Mouse (Mus musculus) myocyte (in vitro differentiated cells): ENCODE data around the gene Tinf2. TPM values are rescaled to one million over a fixed set of nuclear protein-coding genes. Genes with fewer than 3 reads are reported as not detected.

Experiments
- H3K27me3 ChIP-seq: one replicate; pipeline ENCODE4 v1.6.1; 2011; ENCODE audit not compliant: control insufficient read depth, insufficient read depth, insufficient read length
- H3K36me3 ChIP-seq: one replicate; pipeline ENCODE4 v1.6.1; 2011; ENCODE audit not compliant: control insufficient read depth, insufficient read depth
- H3K4me2 ChIP-seq: one replicate; pipeline ENCODE4 v1.6.1; 2011; ENCODE audit warnings: low read depth, control low read depth
- H3K4me3 ChIP-seq: one replicate; pipeline ENCODE4 v1.5.1; 2011; ENCODE audit warnings: mild to moderate bottlenecking, control low read depth, moderate library complexity
- H3K79me2 ChIP-seq: one replicate; pipeline ENCODE4 v1.6.1; 2011; ENCODE audit not compliant: control insufficient read depth, insufficient read depth
- H3ac ChIP-seq: one replicate; pipeline ENCODE4 v1.6.1; 2011; ENCODE audit not compliant: control insufficient read depth, insufficient read length
- CEBPB ChIP-seq: IDR thresholded peaks from 2 replicates; pipeline ENCODE4 v1.6.1; 2011; ENCODE audit warnings: mild to moderate bottlenecking, moderate library complexity; ENCODE audit not compliant: poor library complexity, insufficient read depth, severe bottlenecking
- E2F4 ChIP-seq: IDR thresholded peaks from one replicate; pipeline ENCODE4 v1.6.1; 2011; ENCODE audit warnings: mild to moderate bottlenecking, control low read depth, moderate library complexity; ENCODE audit not compliant: insufficient read depth
- MAX ChIP-seq: IDR thresholded peaks from one replicate; pipeline ENCODE4 v1.6.1; 2011; ENCODE audit warnings: low read depth, mild to moderate bottlenecking, control low read depth
- MYOD1 ChIP-seq, 3 experiments: IDR thresholded peaks; one replicate each; pipeline ENCODE4 v1.6.1; 2011; ENCODE audit warnings: control low read depth in 2 of 3, low read depth in 2 of 3, mild to moderate bottlenecking in 2 of 3, moderate library complexity in 1 of 3; ENCODE audit not compliant: insufficient read length in 2 of 3, control insufficient read depth in 1 of 3
- MYOG ChIP-seq, 3 experiments: IDR thresholded peaks; one replicate each; pipeline ENCODE4 v1.6.1; 2011; ENCODE audit warnings: control low read depth in 2 of 3, low read depth in 2 of 3, mild to moderate bottlenecking in 2 of 3; ENCODE audit not compliant: insufficient read length in 2 of 3, control insufficient read depth in 1 of 3, insufficient read depth in 1 of 3
- POLR2A ChIP-seq: IDR thresholded peaks from one replicate; pipeline ENCODE4 v1.6.1; 2011; ENCODE audit warnings: low read depth, mild to moderate bottlenecking, control low read depth, moderate library complexity; ENCODE audit not compliant: insufficient read length
- POLR2AphosphoS2 ChIP-seq: IDR thresholded peaks from one replicate; pipeline ENCODE4 v1.6.1; 2011; ENCODE audit warnings: low read depth, control low read depth; ENCODE audit not compliant: insufficient read length
- REST ChIP-seq: IDR thresholded peaks from one replicate; pipeline ENCODE4 v1.6.1; 2011; ENCODE audit warnings: mild to moderate bottlenecking, control low read depth, moderate library complexity; ENCODE audit not compliant: insufficient read depth, insufficient read length
- SRF ChIP-seq: IDR thresholded peaks from one replicate; pipeline ENCODE4 v1.6.1; 2011; ENCODE audit warnings: low read depth; ENCODE audit not compliant: control insufficient read depth, insufficient read length
- TCF12 ChIP-seq: IDR thresholded peaks from one replicate; pipeline ENCODE4 v1.6.1; 2011; ENCODE audit warnings: mild to moderate bottlenecking, control low read depth; ENCODE audit not compliant: poor library complexity, insufficient read depth, severe bottlenecking
- TCF3 ChIP-seq: IDR thresholded peaks from one replicate; pipeline ENCODE4 v1.6.1; 2011; ENCODE audit warnings: low read depth, control low read depth; ENCODE audit not compliant: insufficient read length
- USF1 ChIP-seq: IDR thresholded peaks from one replicate; pipeline ENCODE4 v1.6.1; 2011; ENCODE audit warnings: low read depth, mild to moderate bottlenecking, control low read depth, moderate library complexity
- polyA plus RNA-seq: library from polyadenylated mRNA; unstranded; fragments of >200 nt; fragmentation: generic; extraction: Trizol; gene quantifications from one replicate; pipeline ENCODE4 v1.2.1, GENCODE M21; 2012; ENCODE audit warnings: missing spikeins

Tinf2 gene
- polyA plus RNA-seq = 12.0 TPM

- H3K4me3 ChIP-seq = peak within 1 kb of the TSS; percentile 67
These were observed at the start of gene Tinf2 for GRCm38 (mm10) chr14:55681160-55682117. Gene Tinf2, minus strand, starts transcription at chr14:55681820.

DNA sequence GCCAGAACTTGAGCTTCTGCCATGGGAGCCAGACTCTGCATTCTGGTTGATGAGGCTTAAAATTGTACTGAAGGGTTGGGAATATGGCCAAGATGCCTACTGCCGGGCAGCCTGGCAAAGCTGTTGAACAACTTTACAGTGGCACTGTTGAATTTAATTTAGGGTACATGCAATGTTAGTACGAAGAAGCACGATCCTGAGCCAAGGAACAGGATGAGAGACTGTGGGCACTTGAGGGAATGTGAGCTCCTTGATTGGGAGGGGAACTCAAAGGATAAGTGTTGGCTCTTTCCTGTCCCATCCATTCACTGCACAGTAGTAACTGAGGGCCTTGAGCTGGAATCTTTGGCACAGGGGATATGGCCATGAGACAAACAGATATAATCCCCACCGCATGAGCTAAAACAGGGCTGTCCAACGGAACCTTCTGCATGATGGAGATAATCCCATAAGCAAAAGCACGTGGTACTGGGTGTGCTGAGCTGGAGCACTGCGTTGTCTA, 49.0 kb upstream of the Tinf2 start:
- Histone ChIP-seq H3K79me2 (no peaks in the 10 kb centered on the region), H3K36me3 (no peaks in the 10 kb centered on the region), H3K4me3 (no peak overlapping the region), H3K4me2 (peak overlapping the region; percentile 47), H3ac (no peak overlapping the region), H3K27me3 (no peaks in the 10 kb centered on the region)
- TF ChIP-seq CEBPB = no peak
- no peak for TF ChIP-seq TCF12
- TF ChIP-seq POLR2A = no peak
- TF ChIP-seq SRF = no peak
- TF ChIP-seq USF1 = no peak
- TF ChIP-seq MYOD1 (IDR thresholded peaks at IDR 0.05; ENCODE audit: control insufficient read depth in 1 of 3, insufficient read length in 2 of 3, low read depth in 2 of 3) = no peak
- no peak for TF ChIP-seq MYOG (IDR thresholded peaks at IDR 0.05; ENCODE audit: control insufficient read depth in 1 of 3, insufficient read depth in 1 of 3, insufficient read length in 2 of 3, low read depth in 2 of 3)
- no peak for TF ChIP-seq E2F4
- TF ChIP-seq TCF3 = no peak

More at GRCm38 (mm10) chr14:55681160-55682117, at the start of gene Tinf2:
- H3ac ChIP-seq = peak within 1 kb of the TSS; percentile 6
- H3K27me3 ChIP-seq = no peaks in the 10 kb centered on the region
- TF ChIP-seq TCF3 = no peak
- TF ChIP-seq USF1 = no peak
- no peak for TF ChIP-seq MAX
- peak; percentile 86 for TF ChIP-seq E2F4
- peak; percentile 72 for TF ChIP-seq POLR2AphosphoS2
- TF ChIP-seq CEBPB = no peak
- TF ChIP-seq MYOG (IDR thresholded peaks at IDR 0.05; ENCODE audit: control insufficient read depth in 1 of 3, insufficient read depth in 1 of 3, insufficient read length in 2 of 3, low read depth in 2 of 3) = peak in 1 of 3 experiments; percentile 42
- TF ChIP-seq MYOD1 (IDR thresholded peaks at IDR 0.05; ENCODE audit: control insufficient read depth in 1 of 3, insufficient read length in 2 of 3, low read depth in 2 of 3) = peak in 1 of 3 experiments; percentile 20
- peak; percentile 73 for TF ChIP-seq SRF
- no peak for TF ChIP-seq TCF12
- peak; percentile 31 for TF ChIP-seq POLR2A
- peaks cover 31% of the 10 kb centered on the region for H3K36me3 ChIP-seq
- peak within 1 kb of the TSS; percentile 95 for H3K4me2 ChIP-seq
- no peaks in the 10 kb centered on the region for H3K79me2 ChIP-seq

DNA sequence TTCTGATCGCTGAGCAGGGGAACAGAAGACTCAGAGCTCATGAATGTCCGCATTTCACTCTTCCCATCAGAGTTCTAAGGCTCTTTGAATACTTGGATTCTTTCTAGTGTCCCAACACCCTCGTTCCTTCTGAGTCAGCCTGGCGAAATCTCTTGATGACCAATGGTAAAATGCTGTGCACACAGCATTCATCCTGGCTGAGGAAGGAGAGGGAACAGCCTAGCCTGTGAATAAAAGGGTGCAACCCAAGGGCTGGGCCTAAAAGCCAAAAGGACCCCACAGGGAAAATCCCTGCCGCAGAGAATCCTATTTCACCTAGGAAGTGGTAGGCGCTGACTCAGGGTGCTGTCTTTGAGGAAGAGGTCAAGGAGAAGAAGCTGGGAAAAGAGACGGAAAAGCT, 48.5 kb upstream of the Tinf2 start:
- H3K36me3 ChIP-seq = no peaks in the 10 kb centered on the region
- H3K4me2 ChIP-seq = peak overlapping the region; percentile 47
- H3K4me3 ChIP-seq = no peak overlapping the region
- H3ac ChIP-seq = no peak overlapping the region
- H3K79me2 ChIP-seq = no peaks in the 10 kb centered on the region
- TF ChIP-seq POLR2A (no peak), MYOG (IDR thresholded peaks at IDR 0.05; ENCODE audit: control insufficient read depth in 1 of 3, insufficient read depth in 1 of 3, insufficient read length in 2 of 3, low read depth in 2 of 3) (no peak), MYOD1 (IDR thresholded peaks at IDR 0.05; ENCODE audit: control insufficient read depth in 1 of 3, insufficient read length in 2 of 3, low read depth in 2 of 3) (no peak)
- H3K27me3 ChIP-seq = no peaks in the 10 kb centered on the region

DNA sequence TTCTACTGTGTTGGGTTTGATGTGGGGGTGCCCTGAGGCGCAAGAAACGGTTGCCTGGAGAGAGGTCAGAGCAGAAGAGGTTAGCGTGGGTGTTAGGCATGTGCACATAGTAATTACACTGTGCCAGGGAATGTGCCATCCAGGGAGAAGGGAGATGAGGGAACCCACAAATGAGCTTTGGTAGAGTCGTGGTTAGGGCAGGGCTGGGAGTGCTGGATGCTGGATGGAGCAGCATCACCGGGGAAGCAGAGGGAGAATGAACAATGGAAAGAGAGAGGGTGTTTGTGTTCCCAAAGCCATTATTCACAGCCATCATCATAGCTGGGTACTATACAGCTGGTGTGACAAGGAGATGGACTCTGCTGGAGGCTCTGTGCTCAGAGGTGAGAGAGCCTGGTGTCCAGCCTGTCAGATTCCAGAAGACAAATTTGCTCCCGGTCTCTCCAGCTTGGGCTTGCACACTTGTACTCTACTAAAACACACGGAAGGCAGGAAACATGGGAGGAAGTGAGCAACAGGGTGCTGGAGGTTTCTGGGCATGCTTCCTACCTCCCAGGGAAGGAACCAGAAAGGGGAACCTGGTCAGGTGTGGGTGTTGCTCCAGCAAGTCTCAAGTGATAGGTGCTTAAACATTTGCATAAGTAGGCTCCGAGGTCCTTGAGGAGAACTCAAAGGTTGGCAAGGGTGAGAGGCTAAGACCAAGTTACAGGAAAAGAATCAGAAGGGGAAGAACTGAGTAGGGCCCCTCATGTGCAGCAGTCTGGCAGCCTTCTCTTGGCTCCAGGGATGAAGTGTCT, 46.5 kb upstream of the Tinf2 start:
- Histone ChIP-seq H3K79me2 (no peaks in the 10 kb centered on the region), H3K4me2 (no peak overlapping the region), H3K4me3 (no peak overlapping the region), H3K36me3 (no peaks in the 10 kb centered on the region), H3K27me3 (no peaks in the 10 kb centered on the region), H3ac (no peak overlapping the region)
- no peak for TF ChIP-seq REST
- no peak for TF ChIP-seq POLR2A
- TF ChIP-seq POLR2AphosphoS2 = no peak
- TF ChIP-seq CEBPB = no peak
- TF ChIP-seq MAX = no peak
- TF ChIP-seq SRF = no peak
- no peak for TF ChIP-seq MYOG (IDR thresholded peaks at IDR 0.05; ENCODE audit: control insufficient read depth in 1 of 3, insufficient read depth in 1 of 3, insufficient read length in 2 of 3, low read depth in 2 of 3)
- no peak for TF ChIP-seq TCF3
- TF ChIP-seq MYOD1 (IDR thresholded peaks at IDR 0.05; ENCODE audit: control insufficient read depth in 1 of 3, insufficient read length in 2 of 3, low read depth in 2 of 3) = no peak

- no peak overlapping the region for H3K4me3 ChIP-seq
- TF ChIP-seq SRF (no peak), USF1 (no peak), POLR2A (no peak), POLR2AphosphoS2 (no peak), CEBPB (no peak), MYOG (IDR thresholded peaks at IDR 0.05; ENCODE audit: control insufficient read depth in 1 of 3, insufficient read depth in 1 of 3, insufficient read length in 2 of 3, low read depth in 2 of 3) (no peak), TCF3 (no peak), REST (no peak), TCF12 (no peak), MYOD1 (IDR thresholded peaks at IDR 0.05; ENCODE audit: control insufficient read depth in 1 of 3, insufficient read length in 2 of 3, low read depth in 2 of 3) (no peak), E2F4 (no peak), MAX (no peak)
These were observed 44.6 kb upstream of the Tinf2 start for GRCm38 (mm10) chr14:55726261-55726660.

More at GRCm38 (mm10) chr14:55726261-55726660, 44.6 kb upstream of the Tinf2 start:
- Histone ChIP-seq H3K4me2 (no peak overlapping the region), H3K79me2 (no peaks in the 10 kb centered on the region), H3K27me3 (no peaks in the 10 kb centered on the region), H3K36me3 (no peaks in the 10 kb centered on the region), H3ac (no peak overlapping the region)
